Mouse (Mus musculus): Measurements from ENCODE around the gene Ldlr. TPM values are rescaled to one million over a fixed set of nuclear protein-coding genes. Genes with fewer than 3 reads are reported as not detected.

The Ldlr gene
- polyA plus RNA-seq, 1 experiment from 2014 or later, result 33.2 TPM

- peaks cover 33% of the 10 kb centered on the region for H3K36me3 ChIP-seq
- no peaks in the 10 kb centered on the region for H3K9me3 ChIP-seq
- no peaks in the 10 kb centered on the region for H3K27me3 ChIP-seq (replicated peaks)
- no peak overlapping the region for H3K9ac ChIP-seq
- no peak for ATAC-seq (ENCODE audit: low FRiP score, low read depth)
- peaks cover 21% of the 10 kb centered on the region for H3K4me1 ChIP-seq
- H3K27ac ChIP-seq, result no peak overlapping the region
- no peak overlapping the region for H3K4me3 ChIP-seq
- 92% methylated on average over 10 of the region's 10 CpGs for WGBS
- H3K4me2 ChIP-seq (replicated peaks), result no peak overlapping the region
Measured at GRCm38 (mm10) chr9:21728261-21728832, 5.1 kb downstream of the Ldlr start.

DNA sequence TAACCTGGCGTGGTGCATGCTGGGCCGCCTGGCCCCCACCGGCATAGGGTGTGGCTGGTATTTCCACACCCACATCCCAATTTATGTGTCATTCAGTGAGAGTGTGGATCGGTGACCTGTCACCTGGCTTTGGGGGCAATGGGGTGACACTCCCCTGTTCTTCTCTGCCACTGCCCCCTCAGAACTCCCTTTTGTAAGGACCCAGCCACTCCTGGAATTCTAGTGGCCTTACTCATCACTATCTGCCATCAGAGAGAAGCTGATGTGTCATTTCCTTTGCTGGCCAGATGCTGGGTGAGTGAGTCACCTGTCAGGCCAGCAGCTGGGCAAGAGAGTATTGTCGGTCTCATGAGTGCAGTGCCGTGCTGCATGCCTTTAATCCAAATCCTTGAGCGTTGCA is 6.0 kb downstream of the Ldlr start:
- H3K36me3 ChIP-seq, result peaks cover 42% of the 10 kb centered on the region
- no peaks in the 10 kb centered on the region for H3K27me3 ChIP-seq (replicated peaks)
- no peaks in the 10 kb centered on the region for H3K9me3 ChIP-seq
- H3K27ac ChIP-seq, result no peak overlapping the region
- 92% methylated on average over 7 of the region's 7 CpGs for WGBS
- H3K4me3 ChIP-seq, result no peak overlapping the region
- ATAC-seq (ENCODE audit: low FRiP score, low read depth), result no peak
- H3K4me2 ChIP-seq (replicated peaks), result no peak overlapping the region
- H3K4me1 ChIP-seq, result peaks cover 21% of the 10 kb centered on the region
- no peak overlapping the region for H3K9ac ChIP-seq

- Histone ChIP-seq H3K4me1 (no peaks in the 10 kb centered on the region), H3K4me2 (replicated peaks) (no peak overlapping the region), H3K27me3 (replicated peaks) (no peaks in the 10 kb centered on the region), H3K9me3 (no peaks in the 10 kb centered on the region), H3K4me3 (no peak overlapping the region), H3K36me3 (peaks cover 67% of the 10 kb centered on the region), H3K9ac (no peak overlapping the region), H3K27ac (no peak overlapping the region)
- 96% methylated on average over 9 of the region's 9 CpGs for WGBS
- ATAC-seq (ENCODE audit: low FRiP score, low read depth), result no peak
Measured at GRCm38 (mm10) chr9:21732288-21732687, 9.0 kb downstream of the Ldlr start.

GRCm38 (mm10) chr9:21733446-21733845 is 10.2 kb downstream of the Ldlr start:
- no peaks in the 10 kb centered on the region for H3K4me1 ChIP-seq
- no peak for ATAC-seq (ENCODE audit: low FRiP score, low read depth)
- no peak overlapping the region for H3K4me3 ChIP-seq
- H3K36me3 ChIP-seq, result peaks cover 76% of the 10 kb centered on the region
- 84% methylated on average over 17 of the region's 17 CpGs for WGBS
- H3K27me3 ChIP-seq (replicated peaks), result no peaks in the 10 kb centered on the region
- H3K9ac ChIP-seq, result no peak overlapping the region
- H3K4me2 ChIP-seq (replicated peaks), result no peak overlapping the region
- no peaks in the 10 kb centered on the region for H3K9me3 ChIP-seq
- H3K27ac ChIP-seq, result no peak overlapping the region

- ATAC-seq (ENCODE audit: low FRiP score, low read depth), result no peak
- Histone ChIP-seq H3K4me2 (replicated peaks) (no peak overlapping the region), H3K27me3 (replicated peaks) (no peaks in the 10 kb centered on the region), H3K9me3 (no peaks in the 10 kb centered on the region), H3K4me1 (no peaks in the 10 kb centered on the region), H3K36me3 (peaks cover 81% of the 10 kb centered on the region), H3K4me3 (no peak overlapping the region), H3K9ac (no peak overlapping the region), H3K27ac (no peak overlapping the region)
- WGBS, result 94% methylated on average over 7 of the region's 7 CpGs
Measured at GRCm38 (mm10) chr9:21733989-21734388, 10.7 kb downstream of the Ldlr start.

- no peaks in the 10 kb centered on the region for H3K27me3 ChIP-seq (replicated peaks)
- ATAC-seq (ENCODE audit: low FRiP score, low read depth), result no peak
- no peaks in the 10 kb centered on the region for H3K9me3 ChIP-seq
- no peak overlapping the region for H3K4me2 ChIP-seq (replicated peaks)
- peaks cover 90% of the 10 kb centered on the region for H3K36me3 ChIP-seq
- WGBS, result 86% methylated on average over 14 of the region's 14 CpGs
- H3K9ac ChIP-seq, result no peak overlapping the region
- no peak overlapping the region for H3K27ac ChIP-seq
- H3K4me1 ChIP-seq, result no peaks in the 10 kb centered on the region
- no peak overlapping the region for H3K4me3 ChIP-seq
Measured at GRCm38 (mm10) chr9:21735126-21735525, 11.8 kb downstream of the Ldlr start.

- Histone ChIP-seq H3K36me3 (peaks cover 88% of the 10 kb centered on the region), H3K9ac (no peak overlapping the region), H3K27me3 (replicated peaks) (no peaks in the 10 kb centered on the region), H3K27ac (no peak overlapping the region), H3K4me2 (replicated peaks) (no peak overlapping the region), H3K9me3 (no peaks in the 10 kb centered on the region), H3K4me3 (no peak overlapping the region), H3K4me1 (no peaks in the 10 kb centered on the region)
- 80% methylated on average over 3 of the region's 3 CpGs for WGBS
- ATAC-seq (ENCODE audit: low FRiP score, low read depth), result no peak
Measured at GRCm38 (mm10) chr9:21736580-21736979, 13.3 kb downstream of the Ldlr start.

- H3K9me3 ChIP-seq, result no peaks in the 10 kb centered on the region
- H3K4me3 ChIP-seq, result no peak overlapping the region
- no peak overlapping the region for H3K9ac ChIP-seq
- peaks cover 88% of the 10 kb centered on the region for H3K36me3 ChIP-seq
- no peaks in the 10 kb centered on the region for H3K27me3 ChIP-seq (replicated peaks)
- ATAC-seq (ENCODE audit: low FRiP score, low read depth), result no peak
- H3K4me1 ChIP-seq, result no peaks in the 10 kb centered on the region
- 95% methylated on average over 10 of the region's 10 CpGs for WGBS
- H3K4me2 ChIP-seq (replicated peaks), result no peak overlapping the region
- H3K27ac ChIP-seq, result no peak overlapping the region
Measured at GRCm38 (mm10) chr9:21737188-21737587, 13.9 kb downstream of the Ldlr start.

DNA sequence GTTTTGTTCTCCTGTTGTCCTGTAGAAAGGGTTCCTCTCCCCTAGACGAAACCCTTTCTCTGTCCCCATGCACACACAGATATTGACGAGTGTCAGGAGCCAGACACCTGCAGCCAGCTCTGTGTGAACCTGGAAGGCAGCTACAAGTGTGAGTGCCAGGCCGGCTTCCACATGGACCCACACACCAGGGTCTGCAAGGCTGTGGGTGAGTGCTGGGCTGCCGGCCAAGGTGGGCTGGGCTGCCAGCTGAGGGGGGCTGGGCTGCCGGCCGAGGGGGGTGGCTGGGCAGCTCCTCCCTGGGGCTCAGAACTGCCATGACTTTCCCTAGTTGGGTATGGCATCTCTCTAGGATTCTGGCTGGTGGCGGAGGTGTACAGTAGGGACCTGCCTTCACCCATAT is 15.5 kb downstream of the Ldlr start:
- ATAC-seq (ENCODE audit: low FRiP score, low read depth), result no peak
- H3K4me1 ChIP-seq, result no peaks in the 10 kb centered on the region
- no peaks in the 10 kb centered on the region for H3K9me3 ChIP-seq
- peaks cover 83% of the 10 kb centered on the region for H3K36me3 ChIP-seq
- H3K27me3 ChIP-seq (replicated peaks), result no peaks in the 10 kb centered on the region
- H3K27ac ChIP-seq, result no peak overlapping the region
- 92% methylated on average over 7 of the region's 7 CpGs for WGBS
- H3K4me2 ChIP-seq (replicated peaks), result no peak overlapping the region
- no peak overlapping the region for H3K9ac ChIP-seq
- H3K4me3 ChIP-seq, result no peak overlapping the region

- WGBS, result 96% methylated on average over 14 of the region's 14 CpGs
- ATAC-seq (ENCODE audit: low FRiP score, low read depth), result no peak
- no peaks in the 10 kb centered on the region for H3K27me3 ChIP-seq (replicated peaks)
- no peak overlapping the region for H3K4me3 ChIP-seq
- H3K4me1 ChIP-seq, result no peaks in the 10 kb centered on the region
- H3K27ac ChIP-seq, result no peak overlapping the region
- no peaks in the 10 kb centered on the region for H3K9me3 ChIP-seq
- no peak overlapping the region for H3K4me2 ChIP-seq (replicated peaks)
- H3K9ac ChIP-seq, result no peak overlapping the region
- peaks cover 83% of the 10 kb centered on the region for H3K36me3 ChIP-seq
Measured at GRCm38 (mm10) chr9:21740427-21740826, 17.1 kb downstream of the Ldlr start.

DNA sequence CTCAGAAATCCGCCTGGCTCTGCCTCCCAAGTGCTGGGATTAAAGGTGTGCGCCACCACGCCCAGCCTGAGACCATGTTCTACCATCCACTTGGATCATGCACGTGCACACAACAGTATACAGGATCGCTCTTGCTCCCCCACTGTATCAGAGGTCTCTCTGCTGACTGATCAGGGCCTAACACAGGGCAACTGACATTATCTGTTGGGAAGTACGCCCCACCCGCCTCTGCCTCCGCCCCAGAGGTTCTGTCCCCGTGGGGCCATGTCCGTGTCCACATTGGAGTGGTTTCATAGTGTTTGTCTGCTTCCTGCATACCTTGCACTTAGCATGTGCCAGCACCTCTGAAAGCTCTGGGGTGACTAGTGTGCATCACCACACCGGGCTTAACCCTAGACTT is 18.2 kb downstream of the Ldlr start:
- Histone ChIP-seq H3K9me3 (no peaks in the 10 kb centered on the region), H3K36me3 (peaks cover 88% of the 10 kb centered on the region), H3K27ac (no peak overlapping the region), H3K27me3 (replicated peaks) (no peaks in the 10 kb centered on the region), H3K4me3 (no peak overlapping the region), H3K4me2 (replicated peaks) (no peak overlapping the region), H3K9ac (no peak overlapping the region), H3K4me1 (no peaks in the 10 kb centered on the region)
- no peak for ATAC-seq (ENCODE audit: low FRiP score, low read depth)
- WGBS, result 97% methylated on average over 11 of the region's 11 CpGs

DNA sequence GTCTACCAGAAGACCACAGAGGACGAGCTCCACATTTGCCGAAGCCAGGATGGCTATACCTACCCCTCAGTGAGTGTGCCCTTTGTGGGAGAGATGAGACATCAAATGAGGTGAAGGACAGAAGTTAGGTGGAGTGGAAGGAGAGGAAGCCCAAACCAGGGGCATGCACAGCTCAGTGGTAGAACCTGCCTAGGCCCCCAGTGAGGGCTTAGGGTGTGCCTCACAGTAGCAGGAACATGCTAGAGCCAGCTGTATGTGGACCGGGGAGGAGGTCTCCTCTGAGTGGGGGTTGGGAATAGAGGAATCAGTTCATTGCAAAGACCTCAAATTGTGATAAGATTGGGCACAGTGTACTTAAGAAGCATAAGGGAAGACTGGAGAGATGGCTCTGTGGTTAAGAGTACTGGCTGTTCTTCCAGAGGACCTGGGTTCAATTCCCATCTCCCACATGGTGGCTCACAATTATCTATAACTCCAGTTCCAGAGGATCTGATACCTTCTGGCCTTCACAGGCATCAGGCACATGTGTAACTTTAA is 24.0 kb downstream of the Ldlr start:
- Histone ChIP-seq H3K27me3 (replicated peaks) (no peaks in the 10 kb centered on the region), H3K27ac (no peak overlapping the region), H3K36me3 (peaks cover 77% of the 10 kb centered on the region), H3K4me3 (no peak overlapping the region), H3K4me2 (replicated peaks) (no peak overlapping the region), H3K9ac (no peak overlapping the region), H3K4me1 (no peaks in the 10 kb centered on the region), H3K9me3 (no peaks in the 10 kb centered on the region; the same call in 1 of the 2 replicates)
- 92% methylated on average over 3 of the region's 3 CpGs for WGBS
- no peak for ATAC-seq (ENCODE audit: low FRiP score, low read depth)

DNA sequence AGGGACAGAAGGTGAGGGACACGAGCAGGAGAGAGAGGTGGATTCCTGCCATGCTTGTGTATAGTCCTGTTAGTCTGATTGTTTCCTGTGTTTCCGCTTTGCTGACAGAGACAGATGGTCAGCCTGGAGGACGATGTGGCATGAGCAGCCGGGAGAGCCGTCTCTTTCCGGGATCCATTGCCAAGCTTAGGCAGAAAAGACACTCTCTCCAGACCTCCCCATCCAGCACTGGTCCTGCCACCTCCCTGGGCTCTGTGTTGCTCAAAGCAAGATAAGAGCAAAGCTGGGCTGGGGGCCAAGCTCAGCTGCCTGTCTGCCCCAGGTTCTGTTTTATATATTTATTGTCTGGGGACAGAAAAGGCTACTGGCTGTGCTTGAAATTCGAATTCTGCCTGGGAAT is 24.8 kb downstream of the Ldlr start:
- H3K27me3 ChIP-seq (replicated peaks), result no peaks in the 10 kb centered on the region
- no peak overlapping the region for H3K4me2 ChIP-seq (replicated peaks)
- peaks cover 70% of the 10 kb centered on the region for H3K36me3 ChIP-seq
- no peak overlapping the region for H3K9ac ChIP-seq
- ATAC-seq (ENCODE audit: low FRiP score, low read depth), result no peak
- no peak overlapping the region for H3K27ac ChIP-seq
- H3K9me3 ChIP-seq, result no peaks in the 10 kb centered on the region; the same call in 1 of the 2 replicates
- WGBS, result 76% methylated on average over 7 of the region's 7 CpGs
- H3K4me3 ChIP-seq, result no peak overlapping the region
- no peaks in the 10 kb centered on the region for H3K4me1 ChIP-seq
